Mouse (Mus musculus): ENCODE results near the gene Ranbp9.

The Ranbp9 gene

GRCm38 (mm10) chr13:43480957-43481858 lies at the start of gene Ranbp9:
TSS of gene Ranbp9 (minus strand) at chr13:43481282.
- peak; percentile 77 to 83 for DNase-seq

DNA sequence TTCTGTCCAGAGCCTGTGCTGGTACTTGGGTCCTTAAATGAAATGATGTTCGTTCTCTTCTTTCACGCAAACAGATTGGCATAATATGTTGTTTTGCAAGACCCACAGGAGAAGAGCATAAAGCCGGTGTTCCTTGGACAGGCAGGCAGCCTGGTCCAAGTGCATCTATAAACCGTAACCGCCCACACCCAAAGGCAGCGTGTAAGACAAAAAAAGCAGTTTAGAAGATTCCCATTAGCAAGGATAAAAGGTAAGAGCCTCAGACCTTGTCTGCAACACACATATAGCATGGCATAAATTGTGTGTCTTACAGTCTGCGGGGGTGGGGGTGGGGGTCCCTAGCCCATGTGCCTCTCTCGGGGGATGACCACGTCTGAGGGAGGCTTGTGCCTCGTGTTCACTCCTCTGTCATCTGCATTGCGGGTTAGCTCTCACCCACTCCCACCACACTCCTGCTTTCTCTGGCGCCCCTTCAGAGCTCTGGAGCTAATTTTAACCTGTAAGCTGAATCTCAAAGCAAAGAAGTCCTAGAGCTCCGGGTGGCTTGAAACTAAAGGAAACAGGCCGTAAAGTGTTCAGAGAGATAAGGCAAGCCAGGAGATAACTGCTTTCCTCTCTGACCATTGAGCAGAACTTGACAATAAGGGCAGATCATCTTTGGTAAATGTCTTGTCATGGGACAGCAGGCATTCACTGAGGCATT lies 49.2 kb upstream of the Ranbp9 start:
- DNase-seq = no peak

- no peak for DNase-seq
Observed at GRCm38 (mm10) chr13:43526289-43526688, 45.2 kb upstream of the Ranbp9 start.

DNA sequence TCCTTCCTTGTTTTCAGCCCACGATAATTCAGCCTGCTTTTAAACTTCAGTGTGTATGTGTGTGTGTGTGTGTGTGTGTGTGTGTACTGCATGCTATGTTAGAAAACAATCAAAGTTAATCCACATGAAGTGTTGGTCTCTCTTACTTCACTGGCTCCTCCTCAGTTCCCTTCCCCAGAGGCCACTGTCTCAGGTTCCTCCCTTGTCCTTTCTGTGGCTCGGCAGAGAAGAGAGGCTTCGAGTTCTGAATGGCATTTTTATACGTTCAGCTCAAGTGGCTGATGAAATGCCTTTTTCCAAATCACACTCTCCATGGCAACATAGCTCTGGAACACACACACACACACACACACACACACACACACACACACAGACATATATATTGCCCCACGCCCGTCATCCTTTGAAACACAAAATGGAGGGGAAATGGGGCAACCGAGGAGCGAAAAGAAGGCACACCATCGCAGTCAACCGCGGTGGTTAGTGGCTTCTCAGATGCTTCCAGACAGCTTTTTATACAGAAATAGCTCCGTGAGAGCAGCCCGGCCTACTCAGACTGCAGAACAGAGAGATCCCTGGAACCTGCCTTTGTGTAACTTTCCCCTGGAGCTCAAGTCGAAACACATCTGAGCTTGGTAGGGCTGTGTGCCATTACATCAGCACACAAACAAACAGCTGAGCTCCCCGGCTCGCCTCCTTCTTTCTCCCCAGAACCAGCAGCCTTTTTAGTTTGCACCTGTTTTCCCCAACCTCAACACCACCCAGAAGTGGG lies 44.5 kb upstream of the Ranbp9 start:
- DNase-seq = peak; percentile 43

DNA sequence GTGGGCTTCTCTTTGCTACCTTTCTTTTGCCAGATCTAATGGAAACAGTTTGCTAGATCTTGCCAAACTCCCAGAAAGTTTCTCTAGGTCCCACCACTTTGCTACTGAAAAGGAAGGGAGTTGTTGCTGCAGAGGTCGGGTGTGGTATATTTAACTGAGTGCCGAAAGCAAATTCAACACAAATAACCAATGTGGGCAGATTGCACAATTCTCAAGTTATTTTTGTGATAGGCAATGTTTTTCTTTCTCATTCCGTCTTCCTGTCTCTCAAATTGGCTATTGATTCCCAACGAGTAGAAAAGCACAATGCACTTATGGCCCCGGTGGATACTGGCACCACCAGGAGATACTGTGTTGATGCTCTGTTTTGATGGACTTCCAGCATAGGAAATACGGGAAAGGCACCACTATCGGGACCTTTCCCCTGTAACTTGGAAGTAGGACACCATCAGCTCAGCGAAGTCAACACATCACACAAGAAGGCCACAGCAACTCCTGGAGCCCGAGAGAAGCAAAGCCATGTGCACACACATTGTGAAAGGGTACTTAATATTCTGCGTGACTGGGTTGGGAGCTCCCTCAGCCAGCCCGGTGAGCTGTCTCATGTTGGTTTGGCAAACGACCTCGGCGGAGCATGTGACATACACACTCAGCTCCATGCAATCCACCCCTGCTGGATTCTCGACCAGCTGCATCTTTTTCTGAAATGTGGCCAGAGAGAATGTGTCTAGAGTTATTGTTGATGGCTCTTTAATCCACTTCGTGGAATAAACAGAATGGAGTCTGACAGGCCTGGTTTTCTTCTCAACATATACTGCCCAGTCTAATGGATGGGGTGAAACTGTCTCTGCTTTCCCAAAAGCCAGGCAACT lies 43.6 kb upstream of the Ranbp9 start:
- no peak for DNase-seq

GRCm38 (mm10) chr13:43523906-43524480 lies 42.9 kb upstream of the Ranbp9 start:
- no peak for DNase-seq

- no peak for DNase-seq
Observed at GRCm38 (mm10) chr13:43521940-43522339, 40.9 kb upstream of the Ranbp9 start.

- no peak for DNase-seq
Observed at GRCm38 (mm10) chr13:43519251-43519650, 38.2 kb upstream of the Ranbp9 start.

DNA sequence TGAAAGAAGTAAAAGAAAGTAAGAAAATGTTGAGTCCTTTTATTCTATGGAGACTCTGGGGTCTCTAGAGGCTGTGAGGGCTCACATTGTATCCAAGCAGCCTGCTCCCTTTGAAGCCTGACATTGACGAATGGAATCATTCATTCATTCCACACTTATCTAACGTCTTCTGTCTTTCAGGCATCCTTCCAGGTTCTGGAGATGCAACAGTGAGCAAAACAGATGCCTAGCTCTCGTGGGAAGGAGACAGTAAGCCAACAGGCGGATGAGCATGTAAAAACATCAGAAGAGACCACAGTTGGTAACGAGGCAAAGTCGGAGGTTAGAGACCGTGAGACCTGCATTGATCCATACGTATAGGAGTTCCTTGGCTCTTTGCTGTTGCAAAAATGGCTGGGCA lies 36.3 kb upstream of the Ranbp9 start:
- DNase-seq = no peak

- no peak for DNase-seq
Observed at GRCm38 (mm10) chr13:43516931-43517330, 35.8 kb upstream of the Ranbp9 start.

DNA sequence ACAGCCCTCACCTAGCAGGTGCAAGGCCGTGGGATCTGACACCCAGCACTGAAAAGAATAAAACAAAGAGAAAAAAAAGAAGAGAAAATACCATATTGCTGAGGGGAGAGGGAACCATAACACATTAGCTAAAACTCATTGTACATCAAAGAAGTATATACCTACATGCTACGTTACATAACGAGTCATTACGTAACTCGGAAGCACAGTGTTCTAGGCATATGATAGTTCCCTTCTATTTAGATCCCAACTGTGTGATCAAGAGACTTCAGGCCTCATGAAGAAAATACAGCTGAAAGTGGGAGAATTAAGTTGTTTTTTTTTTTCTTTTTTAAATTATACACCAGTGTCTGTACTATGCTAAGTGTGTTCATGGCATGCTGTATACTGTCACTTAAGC lies 35.0 kb upstream of the Ranbp9 start:
- DNase-seq = no peak

- DNase-seq = no peak
Observed at GRCm38 (mm10) chr13:43514950-43515358, 33.9 kb upstream of the Ranbp9 start.

DNA sequence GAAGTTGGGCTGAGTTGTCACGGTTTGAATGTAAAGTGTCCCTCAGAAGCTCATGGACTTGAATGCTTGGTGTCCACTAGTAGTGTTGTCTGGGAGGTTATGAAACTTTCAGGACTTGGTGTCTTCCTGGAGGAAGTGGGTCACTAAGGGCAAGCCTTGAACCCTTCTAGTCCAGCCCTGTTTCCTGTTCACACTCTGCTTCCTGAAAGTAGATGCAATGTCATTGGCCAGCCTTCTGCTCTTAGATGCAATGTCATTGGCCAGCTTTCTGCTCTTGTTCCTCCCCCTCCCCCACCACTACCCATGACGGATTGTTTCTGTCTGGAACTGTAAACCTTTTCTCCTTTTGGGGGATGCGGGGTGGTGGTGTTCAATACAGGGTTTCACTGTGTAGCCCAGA lies 31.7 kb upstream of the Ranbp9 start:
- no peak for DNase-seq

DNA sequence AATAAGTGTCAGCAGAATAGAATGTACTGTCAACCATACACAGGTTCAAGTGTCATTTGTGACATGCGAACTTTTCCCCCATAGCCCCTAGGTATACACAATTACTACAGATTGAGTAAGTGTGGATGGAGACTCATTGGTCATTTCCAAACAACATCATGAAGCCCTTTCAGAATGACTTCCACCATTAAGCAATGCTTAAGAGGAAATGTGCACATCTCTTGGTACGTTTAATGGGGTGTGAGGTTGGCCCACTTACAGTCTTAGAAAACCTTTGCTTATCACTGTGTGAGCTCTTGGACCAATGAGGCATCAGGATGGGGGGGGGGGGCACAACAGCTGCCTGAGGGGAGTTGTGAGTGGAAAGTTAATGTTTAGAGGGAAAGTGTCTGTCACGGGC lies 24.7 kb upstream of the Ranbp9 start:
- no peak for DNase-seq

- DNase-seq = peak; percentile 21 to 42
Observed at GRCm38 (mm10) chr13:43503395-43503850, 22.3 kb upstream of the Ranbp9 start.

DNA sequence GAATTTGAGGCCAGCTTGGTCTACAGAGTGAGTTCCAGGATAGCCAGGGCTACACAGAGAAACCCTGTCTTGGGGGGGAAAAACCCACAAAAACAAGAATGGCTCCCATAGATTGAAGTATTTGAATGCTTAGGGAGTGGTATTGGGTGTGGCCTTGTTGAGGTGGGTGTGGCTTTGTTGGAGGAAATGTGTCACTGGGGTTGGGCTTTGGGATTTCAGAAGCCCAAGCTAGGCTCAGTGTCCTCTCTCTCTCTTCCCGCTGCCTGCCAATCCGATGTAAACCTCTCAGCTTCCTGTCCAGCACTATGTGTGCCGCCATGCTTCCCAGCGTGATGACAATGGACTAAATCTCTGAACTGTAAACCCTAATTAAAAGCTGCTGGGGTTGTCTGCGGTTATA lies 20.5 kb upstream of the Ranbp9 start:
- no peak for DNase-seq

- peak; percentile 22 to 54 for DNase-seq
Observed at GRCm38 (mm10) chr13:43500483-43500850, 19.4 kb upstream of the Ranbp9 start.

- no peak for DNase-seq
Observed at GRCm38 (mm10) chr13:43499731-43500482, 18.8 kb upstream of the Ranbp9 start.

- DNase-seq = no peak
Observed at GRCm38 (mm10) chr13:43498849-43499248, 17.8 kb upstream of the Ranbp9 start.

DNA sequence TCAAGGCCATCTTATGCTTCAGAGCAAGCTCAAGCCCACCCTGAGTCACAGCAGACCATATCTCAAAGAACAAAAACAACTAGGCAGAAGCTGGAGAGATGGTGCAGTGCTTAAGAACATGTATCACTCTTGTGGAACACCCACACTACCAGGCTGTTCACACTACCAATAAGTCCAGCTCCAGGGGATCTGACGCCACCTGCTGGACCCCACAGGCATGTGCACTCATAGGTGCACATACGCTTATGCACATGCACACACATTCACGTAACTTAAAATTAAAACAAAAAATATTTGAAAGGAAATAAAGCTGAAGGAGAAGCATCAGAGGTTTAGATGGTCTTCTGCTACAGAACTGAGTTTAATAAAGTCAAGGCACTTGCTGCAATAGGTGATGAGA lies 16.7 kb upstream of the Ranbp9 start:
- no peak for DNase-seq

DNA sequence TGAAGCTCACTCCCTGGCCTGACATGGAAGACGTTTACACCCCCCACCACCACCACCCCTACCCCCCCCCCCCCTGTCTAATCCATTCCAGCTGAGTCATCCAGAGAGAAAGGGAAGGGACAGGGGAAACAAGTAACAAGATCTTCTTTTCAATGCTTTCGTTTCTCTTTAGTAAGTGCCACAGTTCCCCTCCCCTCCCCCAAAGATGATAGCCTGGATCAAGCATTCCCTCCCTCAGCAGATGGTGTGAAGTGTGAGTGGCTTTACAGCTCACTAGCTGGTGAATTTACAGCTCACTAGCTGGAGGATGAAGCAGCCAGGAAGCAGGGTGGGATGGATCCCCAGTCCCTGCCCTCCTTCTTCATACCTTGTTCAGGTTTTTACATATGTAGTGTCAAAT lies 15.6 kb upstream of the Ranbp9 start:
- no peak for DNase-seq

Data from thymus, postnatal 36 days (tissue).